In genomic region chr2:152739842-152740260, GRCm38 (mm10) we compare ENCODE assay signal across 8 mouse cellular contexts. TPM values are rescaled to one million over a fixed set of nuclear protein-coding genes. Genes with fewer than 3 reads are reported as not detected.
DNase-seq lines count a peak whose midpoint lies in the region; ATAC-seq and TF ChIP-seq lines count a peak whose summit lies in the region.

No protein-coding gene starts in this region.

- peak overlapping the region; percentile 67; the same call in 1 of the 2 replicates for H3K27ac ChIP-seq in layer of hippocampus, adult 2 months
- H3K27ac ChIP-seq in intestine, embryonic 15.5 days: peak overlapping the region; percentile 93

- ATAC-seq in intestine, embryonic 15.5 days: peak; percentile 74

- H3K4me3 ChIP-seq in layer of hippocampus, adult 2 months: no peak overlapping the region
- no peak overlapping the region for H3K4me3 ChIP-seq in intestine, embryonic 15.5 days (replicated peaks)

- H3K9ac ChIP-seq in intestine, embryonic 15.5 days: no peak overlapping the region

- DNase-seq in layer of hippocampus, adult 2 months (ENCODE audit: low spot score in 2 of 2): no peak
- DNase-seq in layer of hippocampus, postnatal 25 days (ENCODE audit: extremely low spot score in 1 of 2, low spot score in 1 of 2): no peak
- DNase-seq in embryo, embryonic 11 days: peak; percentile 59
- DNase-seq in lung, postnatal 10 days: peak; percentile 73
- DNase-seq in right cerebral cortex, postnatal 14 days: no peak
- no peak for DNase-seq in thymus, postnatal 36 days
- no peak for DNase-seq in left cerebral cortex, adult 11 months (ENCODE audit: low spot score)

- no peak for TF ChIP-seq CTCF in layer of hippocampus, adult 2 months (conservative IDR thresholded peaks at IDR 0.05)

- no peaks in the 10 kb centered on the region for H3K27me3 ChIP-seq in intestine, embryonic 15.5 days (replicated peaks)

- H3K36me3 ChIP-seq in intestine, embryonic 15.5 days: no peaks in the 10 kb centered on the region

- peaks cover 36% of the 10 kb centered on the region for H3K4me1 ChIP-seq in intestine, embryonic 15.5 days (replicated peaks)

- WGBS in intestine, embryonic 15.5 days: 11% methylated on average over 3 of the region's 3 CpGs

- H3K9me3 ChIP-seq in intestine, embryonic 15.5 days: no peaks in the 10 kb centered on the region

- H3K4me2 ChIP-seq in intestine, embryonic 15.5 days (replicated peaks): peak overlapping the region; percentile 86

RNA-seq across cellular contexts. Expression of gene Id1, which starts 3.8 kb away (rescaled TPM):
- total RNA-seq in layer of hippocampus, adult 2 months (2021): 10 to 100 TPM; 23.5 to 25.4 TPM
- total RNA-seq in layer of hippocampus, postnatal 25 days (2021): 10 to 100 TPM; 19.6 to 22.4 TPM
- polyA plus RNA-seq in intestine, embryonic 15.5 days (2015; fragmentation: Nextera tagmentation; extraction: Ambion mirVana): 102 and 116 TPM in 2 replicates

RNA-seq across cellular contexts. Expression of gene Cox4i2, which starts 14.1 kb away (rescaled TPM):
- 1 to 10 TPM; 1.4 to 1.6 TPM for total RNA-seq in layer of hippocampus, adult 2 months (2021)
- 1 to 10 TPM; 2.0 to 2.7 TPM for total RNA-seq in layer of hippocampus, postnatal 25 days (2021)
- 12.2 and 14.2 TPM in 2 replicates for polyA plus RNA-seq in intestine, embryonic 15.5 days (2015; fragmentation: Nextera tagmentation; extraction: Ambion mirVana)

RNA-seq across cellular contexts. Expression of gene Mcts2, which starts 53.0 kb away (rescaled TPM):
- total RNA-seq in layer of hippocampus, adult 2 months (2021): 10 to 100 TPM; 18.8 to 20.8 TPM
- 10 to 100 TPM; 21.2 to 22.8 TPM for total RNA-seq in layer of hippocampus, postnatal 25 days (2021)
- polyA plus RNA-seq in intestine, embryonic 15.5 days (2015; fragmentation: Nextera tagmentation; extraction: Ambion mirVana): 26.3 and 26.8 TPM in 2 replicates

Comparison
In these comparisons a context has a peak if more than half of its experiments do, and no peak if none do; other contexts are left out.
1. DNase-seq: peak in embryo, embryonic 11 days (single experiment) and lung, postnatal 10 days (single experiment); none in layer of hippocampus, adult 2 months (0 of 2), layer of hippocampus, postnatal 25 days (0 of 2), right cerebral cortex, postnatal 14 days (single experiment), thymus, postnatal 36 days (0 of 2) and left cerebral cortex, adult 11 months (single experiment).